In genomic region chr11:120236114-120236437, GRCm38 (mm10) we compare ENCODE assay signal across 8 mouse cellular contexts. TPM values are rescaled to one million over a fixed set of nuclear protein-coding genes. Genes with fewer than 3 reads are reported as not detected.
DNase-seq lines count a peak whose midpoint lies in the region; ATAC-seq and TF ChIP-seq lines count a peak whose summit lies in the region.

No protein-coding gene starts in this region.

- peak overlapping the region; percentile 97 for H3K9ac ChIP-seq in heart, postnatal 0 days (replicated peaks; ENCODE audit: low read depth, low read length)
- H3K9ac ChIP-seq in hindbrain, embryonic 11.5 days (ENCODE audit: low read depth, low read length), result peak overlapping the region; percentile 100

- H3K4me3 ChIP-seq in heart, postnatal 0 days (ENCODE audit: low read depth, low read length), result peak overlapping the region; percentile 85
- peak overlapping the region; percentile 82 for H3K4me3 ChIP-seq in bone marrow macrophage, adult 2 months (ENCODE audit: insufficient read depth, low read length)
- peak overlapping the region; percentile 87 for H3K4me3 ChIP-seq in hindbrain, embryonic 11.5 days (ENCODE audit: low read depth, low read length)
- H3K4me3 ChIP-seq in midbrain, embryonic 10.5 days, result peak overlapping the region; percentile 98

- intact Hi-C loops in heart, postnatal 10 days (cut with DNase I), result loop anchor here (1.0 kb wide), 1 partner anchor 48 kb away; no protein-coding TSS in a partner anchor

- no peaks in the 10 kb centered on the region for H3K36me3 ChIP-seq in heart, postnatal 0 days (replicated peaks; ENCODE audit: control insufficient read depth, insufficient read depth, low read length)
- no peaks in the 10 kb centered on the region for H3K36me3 ChIP-seq in hindbrain, embryonic 11.5 days (ENCODE audit: control insufficient read depth, insufficient read depth, low read length)
- H3K36me3 ChIP-seq in midbrain, embryonic 10.5 days, result peaks cover 15% of the 10 kb centered on the region

- peak overlapping the region; percentile 97 for H3K4me2 ChIP-seq in heart, postnatal 0 days (ENCODE audit: low read depth, low read length)
- peak overlapping the region; percentile 95 for H3K4me2 ChIP-seq in hindbrain, embryonic 11.5 days (replicated peaks; ENCODE audit: low read depth, low read length)

- peak overlapping the region; percentile 90 for H3K27ac ChIP-seq in heart, postnatal 0 days (ENCODE audit: low read depth)
- peak overlapping the region; percentile 88 for H3K27ac ChIP-seq in bone marrow macrophage, adult 2 months (ENCODE audit: insufficient read depth, low read depth, low read length)
- peak overlapping the region; percentile 99 for H3K27ac ChIP-seq in hindbrain, embryonic 11.5 days (ENCODE audit: low read depth, low read length)
- peak overlapping the region; percentile 100 for H3K27ac ChIP-seq in midbrain, embryonic 10.5 days (replicated peaks)

- no peak for TF ChIP-seq EP300 in heart, postnatal 0 days (IDR thresholded peaks at IDR 0.05; ENCODE audit: low read depth)

- no peaks in the 10 kb centered on the region for H3K27me3 ChIP-seq in heart, postnatal 0 days (ENCODE audit: control insufficient read depth, insufficient read depth, low read length)
- H3K27me3 ChIP-seq in hindbrain, embryonic 11.5 days (ENCODE audit: control insufficient read depth, insufficient read depth, low read length), result no peaks in the 10 kb centered on the region
- no peaks in the 10 kb centered on the region for H3K27me3 ChIP-seq in midbrain, embryonic 10.5 days (ENCODE audit: low read depth, poor library complexity, severe bottlenecking)

- DNase-seq in heart, postnatal 0 days (ENCODE audit: low spot score), result peak; percentile 36
- no peak for DNase-seq in heart, postnatal 10 days
- DNase-seq in hindbrain, embryonic 11.5 days (ENCODE audit: low spot score), result no peak
- no peak for DNase-seq in midbrain, embryonic 10.5 days (ENCODE audit: low spot score)
- DNase-seq in right cerebral cortex, postnatal 10 days (ENCODE audit: low spot score in 2 of 2), result no peak
- DNase-seq in right cerebral cortex, postnatal 14 days, result no peak
- no peak for DNase-seq in kidney, adult 9 months

- no peak for TF ChIP-seq POLR2A in bone marrow macrophage, adult 2 months (IDR thresholded peaks at IDR 0.05; ENCODE audit: borderline replicate concordance, low read depth, low read length)

- H3K4me1 ChIP-seq in heart, postnatal 0 days (ENCODE audit: control insufficient read depth, insufficient read depth), result peaks cover 35% of the 10 kb centered on the region
- H3K4me1 ChIP-seq in bone marrow macrophage, adult 2 months (ENCODE audit: control insufficient read depth, insufficient read depth, low read length), result peaks cover 4% of the 10 kb centered on the region
- peaks cover 17% of the 10 kb centered on the region for H3K4me1 ChIP-seq in hindbrain, embryonic 11.5 days (replicated peaks; ENCODE audit: control insufficient read depth, insufficient read depth, low read length)
- peaks cover 55% of the 10 kb centered on the region for H3K4me1 ChIP-seq in midbrain, embryonic 10.5 days

- 3% methylated on average over 13 of the region's 13 CpGs for WGBS in heart, postnatal 0 days
- 2% methylated on average over 11 of the region's 13 CpGs for WGBS in hindbrain, embryonic 11.5 days
- WGBS in midbrain, embryonic 10.5 days, result 2% methylated on average over 13 of the region's 13 CpGs

- no peak for ATAC-seq in heart, postnatal 0 days (ENCODE audit: insufficient read depth, low read depth)
- no peak for ATAC-seq in hindbrain, embryonic 11.5 days (ENCODE audit: low FRiP score)

- TF ChIP-seq CTCF in heart, postnatal 0 days (IDR thresholded peaks at IDR 0.05; ENCODE audit: low read depth), result no peak
- no peak for TF ChIP-seq CTCF in bone marrow macrophage, adult 2 months (IDR thresholded peaks at IDR 0.05; ENCODE audit: low read depth, low read length)

- no peaks in the 10 kb centered on the region for H3K9me3 ChIP-seq in heart, postnatal 0 days (replicated peaks; ENCODE audit: control insufficient read depth, low read length)
- H3K9me3 ChIP-seq in hindbrain, embryonic 11.5 days (ENCODE audit: control insufficient read depth, low read length), result no peaks in the 10 kb centered on the region
- H3K9me3 ChIP-seq in midbrain, embryonic 10.5 days (replicated peaks), result no peaks in the 10 kb centered on the region

RNA-seq across cellular contexts. Expression of gene Bahcc1, which starts 3.3 kb away (rescaled TPM):
- total RNA-seq in heart, postnatal 0 days (2014; rRNA removed; ENCODE audit: low replicate concordance), result 12.2 and 13.1 TPM in 2 replicates
- 2.8 and 3.5 TPM in 2 replicates for polyA plus RNA-seq in heart, postnatal 0 days (2015; fragmentation: Nextera tagmentation; extraction: Ambion mirVana)
- 10 to 100 TPM in 1 of 2 experiments, 1 to 10 TPM in 1; 8.8 to 14.1 TPM for total RNA-seq in heart, postnatal 10 days (2021)
- 5.2 and 5.7 TPM in 2 replicates for polyA plus RNA-seq in bone marrow macrophage, adult 2 months (2012; ENCODE audit: insufficient read depth, insufficient read length, missing spikeins)
- 18.1 and 23.1 TPM in 2 replicates for polyA plus RNA-seq in hindbrain, embryonic 11.5 days (2014; fragmentation: Nextera tagmentation; extraction: Ambion mirVana)
- polyA plus RNA-seq in midbrain, embryonic 10.5 days (2016; fragmentation: Nextera tagmentation; extraction: Ambion mirVana), result 14.3 and 16.6 TPM in 2 replicates
